Mouse (Mus musculus): Measurements from ENCODE around the gene Snrnp70.
"Not testable (repeated sequence)": the region's sequence is repeated elsewhere in the genome, so short reads cannot be mapped to it uniquely, and the experiment has no call there.

Gene Snrnp70

GRCm38 (mm10) chr7:45409497-45410163, 14.1 kb upstream of the Snrnp70 start:
- DNase-seq (ENCODE audit: low spot score), result no peak

DNA sequence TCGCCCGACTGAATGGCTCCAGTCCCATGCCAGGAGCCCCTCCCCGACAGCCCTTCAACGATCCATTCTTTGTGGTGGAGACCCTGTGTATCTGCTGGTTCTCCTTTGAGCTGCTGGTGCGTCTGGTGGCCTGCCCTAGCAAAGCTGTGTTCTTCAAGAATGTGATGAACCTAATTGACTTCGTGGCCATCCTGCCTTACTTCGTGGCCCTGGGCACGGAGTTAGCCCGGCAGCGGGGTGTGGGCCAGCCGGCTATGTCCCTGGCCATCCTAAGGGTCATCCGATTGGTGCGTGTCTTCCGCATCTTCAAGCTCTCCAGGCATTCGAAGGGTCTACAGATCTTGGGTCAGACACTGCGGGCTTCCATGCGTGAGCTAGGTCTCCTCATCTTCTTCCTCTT, 13.4 kb upstream of the Snrnp70 start:
- DNase-seq (ENCODE audit: low spot score), result no peak

- no peak for DNase-seq (ENCODE audit: low spot score)
Measured at GRCm38 (mm10) chr7:45408351-45408750, 12.8 kb upstream of the Snrnp70 start.

- no peak for DNase-seq (ENCODE audit: low spot score)
Measured at GRCm38 (mm10) chr7:45407836-45408235, 12.3 kb upstream of the Snrnp70 start.

GRCm38 (mm10) chr7:45406157-45407156, 10.9 kb upstream of the Snrnp70 start:
- peak; percentile 18 for DNase-seq (ENCODE audit: low spot score)

GRCm38 (mm10) chr7:45405091-45406075, 9.8 kb upstream of the Snrnp70 start, which contains the start of gene Kcna7:
Gene Kcna7 (plus strand): TSS chr7:45405653.
- DNase-seq (ENCODE audit: low spot score), result peak; percentile 67

DNA sequence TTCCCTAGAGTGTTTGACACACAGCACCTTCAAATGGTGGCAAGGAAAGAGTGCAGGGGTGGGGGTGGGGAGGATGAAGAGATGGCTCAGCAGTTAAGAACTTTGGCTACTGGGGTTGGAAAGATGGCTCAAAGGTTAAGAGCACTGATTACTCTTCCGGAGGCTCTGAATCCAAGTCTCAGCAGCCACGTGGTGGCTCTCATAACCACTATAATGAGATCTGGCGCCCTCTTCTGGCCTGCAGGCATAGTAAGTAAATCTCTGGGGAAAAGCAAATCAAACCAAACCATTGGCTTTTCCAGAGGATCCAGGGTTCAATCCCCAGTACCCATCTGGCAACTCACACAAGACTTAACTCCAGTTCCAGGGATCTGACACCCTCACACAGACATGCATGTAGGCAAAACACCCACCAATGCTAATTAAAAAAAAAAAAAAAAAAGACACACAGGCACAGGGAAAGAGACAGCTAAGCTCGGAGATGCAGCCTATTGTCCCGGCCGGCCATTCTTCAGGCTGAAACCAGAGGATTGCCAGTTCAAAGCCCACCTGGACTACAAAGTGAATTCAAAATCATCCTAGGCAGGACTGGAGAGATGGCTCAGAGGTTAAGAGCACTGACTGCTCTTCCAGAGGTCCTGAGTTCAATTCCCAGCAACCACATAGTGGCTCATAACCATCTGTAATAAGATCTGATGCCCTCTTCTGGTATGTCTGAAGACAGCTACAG, 8.2 kb upstream of the Snrnp70 start:
- DNase-seq (ENCODE audit: low spot score), result peak; percentile 85

- DNase-seq (ENCODE audit: low spot score), result no peak
Measured at GRCm38 (mm10) chr7:45401521-45402085, 6.1 kb upstream of the Snrnp70 start.

DNA sequence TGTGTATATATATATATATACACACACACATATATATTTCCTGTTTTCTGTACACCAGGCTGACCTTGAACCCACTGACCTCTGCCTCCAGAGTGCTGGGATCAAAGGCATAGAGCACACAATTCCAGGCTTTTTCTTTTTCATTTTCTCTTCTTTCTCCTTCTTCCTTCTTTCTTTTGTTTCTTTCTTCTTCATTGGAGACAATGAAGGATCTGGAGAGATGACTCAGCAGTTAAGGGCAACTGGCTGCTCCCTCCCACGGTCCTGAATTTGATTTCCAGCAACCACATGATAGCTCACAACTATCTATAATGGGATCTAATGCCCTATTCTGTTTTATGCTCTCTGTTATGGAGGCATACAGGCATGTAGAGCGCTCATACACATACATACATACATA, 1.2 kb upstream of the Snrnp70 start:
- no peak for DNase-seq (ENCODE audit: low spot score)

- not testable (repeated sequence) for DNase-seq (ENCODE audit: low spot score)
Measured at GRCm38 (mm10) chr7:45396337-45396775, 814 bp upstream of the Snrnp70 start.

DNA sequence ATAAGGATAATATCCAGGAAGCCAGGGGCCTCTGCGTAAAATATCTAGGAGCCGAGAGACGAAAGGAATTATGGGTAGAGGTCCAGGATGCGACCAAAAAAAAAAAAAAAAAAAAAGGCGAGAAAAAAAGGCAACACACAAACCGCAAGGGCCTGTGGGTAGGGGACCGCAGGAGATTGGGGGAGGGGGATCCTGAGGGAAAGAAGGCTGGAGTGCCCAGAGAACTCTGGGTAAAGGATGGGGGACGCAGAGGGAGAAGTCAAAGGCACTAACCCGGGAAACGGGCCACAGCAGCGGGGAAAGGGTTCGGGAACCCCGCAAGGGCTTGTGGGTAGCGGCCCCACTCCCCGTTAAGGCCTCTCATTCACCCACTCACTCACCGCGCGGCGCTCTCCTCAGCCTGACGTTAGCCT, 407 bp downstream of the Snrnp70 start:
- DNase-seq (ENCODE audit: low spot score), result peak; percentile 78

GRCm38 (mm10) chr7:45386077-45386476, 9.5 kb downstream of the Snrnp70 start:
- DNase-seq (ENCODE audit: low spot score), result no peak

- DNase-seq (ENCODE audit: low spot score), result no peak
Measured at GRCm38 (mm10) chr7:45376057-45376456, 19.5 kb downstream of the Snrnp70 start.

GRCm38 (mm10) chr7:45374620-45375019, 20.9 kb downstream of the Snrnp70 start:
- no peak for DNase-seq (ENCODE audit: low spot score)

DNA sequence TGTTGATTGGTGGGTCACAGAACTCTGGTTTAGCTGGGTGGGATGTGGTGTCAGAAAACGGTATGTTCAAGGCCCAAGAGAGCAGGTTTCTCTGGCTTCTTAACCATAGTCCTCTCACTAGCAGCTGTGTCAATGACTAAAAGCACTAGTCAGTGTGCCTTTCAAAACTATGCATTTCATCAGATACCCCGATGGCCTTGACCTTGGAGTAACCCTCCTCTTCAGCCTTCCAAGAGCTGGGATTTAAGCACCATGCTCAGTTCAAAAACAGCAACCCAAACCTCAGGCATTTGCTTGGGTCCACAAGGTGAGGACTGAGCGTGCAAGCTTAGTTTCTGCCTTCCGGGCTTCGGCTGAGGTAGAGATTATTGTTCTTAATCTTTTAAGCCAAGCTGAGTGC, 23.2 kb downstream of the Snrnp70 start:
- no peak for DNase-seq (ENCODE audit: low spot score)

DNA sequence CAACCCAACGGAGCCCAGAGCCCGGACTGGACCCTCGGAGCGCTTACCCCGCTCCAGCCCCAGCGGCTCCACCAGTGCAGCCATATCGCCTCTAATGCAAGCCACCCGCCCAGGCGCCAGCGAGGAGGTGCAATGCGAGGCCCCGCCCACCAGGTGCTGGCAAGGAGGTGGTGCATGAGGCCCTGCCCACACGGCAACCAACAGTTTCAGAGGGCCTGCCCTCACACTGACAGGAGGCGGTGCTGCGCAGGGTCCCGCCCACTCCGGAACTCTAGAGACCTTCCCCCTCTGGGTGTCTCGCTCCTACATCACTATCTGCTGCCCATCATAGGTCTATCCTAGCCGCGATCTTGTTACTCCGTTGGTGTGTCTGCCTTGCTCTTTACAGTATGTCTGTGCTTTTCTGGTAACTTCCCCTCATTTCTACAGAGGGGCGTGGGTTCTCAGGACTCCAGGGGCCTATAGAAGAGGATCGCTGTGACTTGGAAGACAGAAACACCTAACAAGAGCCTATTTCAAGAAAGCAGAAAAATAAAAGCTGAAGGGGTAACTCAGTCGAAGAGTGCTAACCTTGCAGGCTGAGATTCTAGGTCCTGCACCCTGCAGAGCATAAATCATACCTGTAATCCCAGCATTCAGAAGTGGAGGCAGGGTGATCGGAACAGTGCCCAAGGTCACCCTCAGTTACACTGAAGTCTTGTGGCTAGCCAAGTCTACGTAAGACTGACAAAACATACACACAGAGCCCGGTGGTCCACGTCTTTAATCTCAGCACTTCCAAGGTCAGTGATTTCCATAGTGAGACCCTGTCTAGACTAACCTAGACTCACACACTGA, 24.8 kb downstream of the Snrnp70 start, which contains the start of gene Lin7b:
Gene Lin7b (minus strand): TSS at position 109 of the 837 bp plus-strand sequence.
- DNase-seq (ENCODE audit: low spot score), result peak; percentile 95

DNA sequence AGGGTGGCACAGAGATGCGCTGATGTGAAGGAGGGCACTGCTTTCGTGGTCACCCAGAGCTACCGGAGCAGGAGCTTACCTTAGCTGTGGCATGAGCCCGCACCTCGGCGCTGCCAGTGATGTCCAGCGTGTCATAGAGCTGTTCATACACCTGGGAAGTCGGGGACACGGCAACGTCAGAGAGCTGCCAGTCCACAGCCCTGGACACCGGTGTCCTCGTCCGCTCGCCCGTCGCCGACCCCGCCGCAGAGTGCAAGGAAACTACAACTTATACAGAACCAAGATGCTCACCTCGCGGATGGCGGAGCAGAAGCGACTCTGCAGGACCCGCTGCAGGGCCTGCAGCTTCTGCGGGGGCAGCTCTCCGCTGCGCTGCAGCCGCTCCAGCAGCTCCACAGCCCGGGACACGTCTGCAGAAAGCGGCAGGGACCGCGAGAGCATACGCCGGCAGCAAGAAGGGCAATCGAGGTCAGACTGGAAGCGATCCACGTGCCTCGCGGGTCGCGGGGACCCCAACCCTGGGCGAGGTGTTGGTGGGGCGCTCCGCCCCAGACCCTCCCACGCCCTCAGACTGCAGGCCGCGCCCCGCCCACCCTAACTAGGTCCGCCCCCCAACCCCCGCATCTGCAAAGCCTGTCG, 25.6 kb downstream of the Snrnp70 start:
- no peak for DNase-seq (ENCODE audit: low spot score)

GRCm38 (mm10) chr7:45369022-45369745, 26.4 kb downstream of the Snrnp70 start:
- DNase-seq (ENCODE audit: low spot score), result no peak
